Mouse (Mus musculus) retina, postnatal 1 day (tissue): ENCODE results near the gene Atp10a.
A peak's percentile ranks its signal among the peaks of the same experiment; 100 is the strongest.

Experiments used
- DNase-seq: peaks from one replicate; pipeline ENCODE4 v3.0.0-alpha.2; 2012

Gene Atp10a

DNA sequence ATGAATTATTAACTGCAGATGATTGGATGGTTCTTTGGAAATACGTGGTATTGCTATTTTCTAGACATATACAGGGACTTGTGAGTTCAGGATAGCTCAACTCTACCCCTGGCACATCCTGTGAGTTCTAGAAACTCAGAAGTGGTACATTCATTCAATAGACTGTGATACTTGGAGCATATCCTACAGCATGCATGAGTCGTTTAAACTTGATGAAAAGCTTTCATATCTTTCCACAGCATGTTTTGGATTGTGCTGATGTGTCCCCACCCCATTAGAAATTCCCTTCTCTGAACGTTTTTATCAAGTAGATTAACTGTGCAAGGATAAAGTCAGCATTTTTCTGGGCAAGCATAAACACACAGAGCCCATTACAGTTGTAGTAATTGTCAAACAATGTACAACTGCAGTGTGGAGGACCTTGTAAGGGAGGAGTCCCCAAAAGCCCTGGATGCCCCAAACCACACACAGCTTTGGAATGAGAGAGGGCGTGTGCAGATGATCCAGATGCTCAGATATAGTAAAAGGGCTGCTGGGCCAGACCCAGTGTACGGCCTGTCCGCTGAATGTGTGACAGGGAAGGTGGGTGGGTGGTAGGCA, 35.1 kb downstream of the Atp10a start:
- DNase-seq: no peak

GRCm38 (mm10) chr7:58692704-58693103, 36.7 kb downstream of the Atp10a start:
- no peak for DNase-seq

DNA sequence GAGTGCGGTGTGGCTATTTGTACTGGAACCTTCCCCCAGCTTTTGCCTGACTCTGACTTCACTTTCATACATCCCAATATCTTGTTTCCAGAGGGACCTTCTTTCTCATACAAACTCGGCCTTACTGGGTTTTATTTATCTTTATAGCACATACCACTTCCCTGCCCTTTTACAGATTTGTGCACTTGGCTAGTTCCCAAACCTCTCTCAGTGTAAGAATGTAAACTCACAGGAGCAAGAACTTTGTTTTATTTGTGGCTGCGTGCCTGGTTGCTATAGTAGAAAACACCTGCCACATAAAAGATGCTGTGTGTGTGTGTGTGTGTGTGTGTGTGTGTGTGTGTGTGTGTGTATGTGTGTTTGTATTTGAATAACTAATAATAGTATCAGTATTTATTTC, 37.4 kb downstream of the Atp10a start:
- DNase-seq: no peak

DNA sequence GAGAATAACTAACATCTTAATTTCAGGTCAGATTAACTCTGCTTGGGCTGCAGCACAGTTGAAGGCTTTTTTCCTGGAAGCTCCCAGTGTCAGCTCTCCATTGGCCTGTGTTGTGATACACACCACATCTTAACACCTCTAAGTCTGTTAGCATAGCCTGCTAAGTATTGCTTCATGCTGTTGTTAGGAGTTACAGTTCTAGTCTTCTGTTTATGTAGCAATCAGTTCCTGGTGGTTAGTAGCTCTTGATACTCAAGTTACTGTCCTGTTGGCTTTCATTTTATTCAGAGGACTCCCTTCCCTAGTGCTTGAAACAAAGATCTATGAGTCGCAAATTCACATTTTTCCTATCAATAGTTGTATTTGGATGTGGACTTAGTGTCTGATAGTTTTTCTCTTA, 39.7 kb downstream of the Atp10a start:
- DNase-seq: no peak

DNA sequence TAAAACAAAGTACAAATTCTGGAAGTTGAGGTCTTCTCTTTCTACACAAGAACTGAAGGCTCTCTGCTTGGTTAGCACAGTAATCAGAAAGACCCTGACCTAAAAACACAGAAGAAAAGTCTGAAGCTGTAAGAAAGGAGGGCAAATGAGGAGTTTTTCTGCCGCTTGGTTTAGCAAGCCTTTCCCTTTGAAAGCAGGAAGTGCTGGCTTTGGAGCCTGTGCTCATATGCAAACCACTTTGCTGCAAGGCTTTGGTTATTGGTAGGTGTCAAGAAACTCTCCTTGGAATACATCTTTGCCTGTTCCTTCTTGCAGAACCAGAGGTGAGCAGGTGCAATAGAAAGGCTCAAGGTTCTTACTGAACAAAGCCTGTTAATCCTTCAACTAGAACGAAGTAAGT, 41.1 kb downstream of the Atp10a start:
- DNase-seq: no peak

DNA sequence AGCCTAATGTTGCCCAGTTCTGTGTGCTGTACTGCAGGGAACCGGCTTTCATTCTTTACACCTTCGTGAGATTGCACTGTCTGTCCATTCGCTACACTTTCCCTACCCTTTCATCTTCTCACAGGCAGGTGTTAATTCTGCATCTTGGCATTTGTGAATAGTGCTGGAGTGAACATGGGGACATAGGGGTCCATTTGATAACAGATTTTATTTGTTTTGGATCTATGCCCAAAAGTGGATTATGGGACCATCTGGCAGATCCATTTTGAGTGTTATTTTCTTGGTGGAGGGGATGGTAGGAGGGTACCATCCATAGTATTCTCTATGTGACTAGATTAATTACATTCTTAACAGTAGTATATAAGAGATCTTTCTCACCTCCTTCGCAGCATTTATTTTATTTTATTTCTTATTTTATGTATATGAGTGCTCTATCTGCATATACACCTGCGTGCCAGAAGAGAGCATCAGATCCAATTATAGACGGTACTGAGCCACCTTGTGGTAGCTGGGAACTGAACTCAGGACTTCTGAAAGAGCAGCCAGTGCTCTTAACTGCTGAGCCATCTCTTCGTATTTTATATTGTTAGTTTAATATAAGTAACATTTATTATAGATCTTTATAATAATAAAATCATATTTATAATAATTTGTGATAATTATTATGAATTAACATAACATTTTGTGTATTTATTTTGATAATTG, 42.9 kb downstream of the Atp10a start:
- no peak for DNase-seq

DNA sequence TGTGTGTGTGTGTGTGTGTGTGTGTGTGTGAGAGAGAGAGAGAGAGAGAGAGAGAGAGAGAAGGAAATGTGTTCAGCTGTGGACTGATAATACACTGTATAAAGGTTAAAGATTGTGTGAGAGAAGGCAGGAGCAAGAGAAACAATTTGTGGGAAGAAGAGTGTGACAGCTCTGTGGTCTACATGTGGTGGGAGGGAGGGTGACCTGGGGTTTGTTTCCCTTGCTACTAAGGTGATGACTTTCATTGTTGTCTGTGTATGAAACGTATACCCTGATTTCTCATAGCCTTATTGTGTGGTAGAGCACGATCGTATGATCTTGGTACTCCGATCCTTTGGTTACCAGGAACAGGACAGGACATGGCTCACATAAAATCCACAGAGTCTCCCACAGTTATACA, 45.3 kb downstream of the Atp10a start:
- no peak for DNase-seq

- no peak for DNase-seq
Observed at GRCm38 (mm10) chr7:58705158-58705557, 49.2 kb downstream of the Atp10a start.

GRCm38 (mm10) chr7:58709306-58709705, 53.3 kb downstream of the Atp10a start:
- DNase-seq: no peak

- DNase-seq: no peak
Observed at GRCm38 (mm10) chr7:58710312-58710711, 54.3 kb downstream of the Atp10a start.

- DNase-seq: no peak
Observed at GRCm38 (mm10) chr7:58711811-58712210, 55.8 kb downstream of the Atp10a start.

GRCm38 (mm10) chr7:58715576-58716144, 59.7 kb downstream of the Atp10a start:
- no peak for DNase-seq

DNA sequence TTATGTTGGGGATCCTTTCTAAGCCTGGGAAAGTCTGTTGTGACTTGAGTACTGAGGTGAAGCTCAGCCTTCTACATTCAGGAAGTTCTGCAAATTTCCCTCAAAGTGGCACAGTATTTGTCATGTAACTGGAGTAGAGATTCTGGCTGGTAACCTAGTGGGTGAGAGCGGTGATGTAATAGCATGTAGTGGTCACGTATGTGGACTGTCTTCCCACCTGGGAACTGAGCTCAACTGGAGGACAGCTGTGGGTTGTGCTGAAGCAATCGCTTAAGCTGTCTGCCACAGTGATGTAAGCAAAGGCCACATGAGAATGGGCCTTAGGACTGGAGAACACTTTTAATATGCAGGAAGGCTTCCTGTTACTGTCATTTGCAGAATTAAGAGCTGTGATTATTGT, 60.7 kb downstream of the Atp10a start:
- no peak for DNase-seq

DNA sequence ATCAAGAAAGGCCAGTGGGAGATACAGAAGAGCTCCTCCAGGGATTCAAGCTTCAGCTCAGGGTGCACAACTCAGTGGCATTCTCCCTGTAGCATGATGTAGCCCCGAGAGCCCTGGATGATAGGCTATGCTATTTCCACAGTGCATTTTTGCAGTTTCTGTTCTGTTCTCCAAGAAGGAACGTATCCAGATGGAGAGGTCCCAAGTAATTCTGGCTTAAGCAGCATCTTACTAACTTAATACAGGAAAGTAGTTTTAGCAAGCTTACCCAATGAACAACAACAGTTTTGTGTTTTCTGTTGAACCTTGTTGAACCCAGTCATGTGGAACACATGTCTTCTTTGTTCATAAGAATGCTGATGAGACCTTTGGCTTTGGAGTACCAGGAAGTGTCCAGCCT, 62.6 kb downstream of the Atp10a start:
- DNase-seq: peak; percentile 5

DNA sequence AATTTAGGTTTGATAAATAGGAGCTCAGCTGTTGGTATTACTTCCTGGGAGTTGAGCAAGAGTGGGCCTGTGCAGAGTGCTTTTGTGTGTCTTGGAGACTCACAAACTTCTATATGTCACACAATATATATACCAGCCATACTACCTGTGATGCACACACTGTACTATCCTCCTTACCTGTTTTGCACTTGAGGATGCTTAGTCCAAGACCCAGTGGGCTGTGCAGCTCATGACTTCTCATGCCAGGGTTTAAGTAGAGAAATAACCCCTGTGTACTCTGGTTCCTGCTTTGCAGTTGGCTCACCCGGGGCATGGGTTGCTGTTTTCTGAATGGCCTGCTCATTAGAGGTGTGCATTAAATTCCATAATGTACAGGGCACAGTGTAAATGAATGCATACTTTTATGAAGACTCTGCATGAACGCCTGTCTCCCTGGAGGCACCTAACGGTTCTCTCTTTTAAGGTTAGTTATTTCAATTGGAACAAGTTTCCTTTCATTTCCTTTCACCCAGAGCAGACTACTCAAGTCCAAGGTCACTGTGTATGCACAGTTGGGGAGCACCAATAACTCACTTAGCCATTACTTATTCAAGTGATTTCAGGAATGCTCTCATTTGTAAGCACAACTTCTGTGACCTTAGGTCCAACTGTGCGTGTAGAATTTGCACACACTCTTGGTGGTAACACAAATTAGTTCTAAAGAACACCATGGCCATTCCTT, 63.4 kb downstream of the Atp10a start:
- DNase-seq: no peak

GRCm38 (mm10) chr7:58722250-58722649, 66.3 kb downstream of the Atp10a start:
- DNase-seq: no peak

DNA sequence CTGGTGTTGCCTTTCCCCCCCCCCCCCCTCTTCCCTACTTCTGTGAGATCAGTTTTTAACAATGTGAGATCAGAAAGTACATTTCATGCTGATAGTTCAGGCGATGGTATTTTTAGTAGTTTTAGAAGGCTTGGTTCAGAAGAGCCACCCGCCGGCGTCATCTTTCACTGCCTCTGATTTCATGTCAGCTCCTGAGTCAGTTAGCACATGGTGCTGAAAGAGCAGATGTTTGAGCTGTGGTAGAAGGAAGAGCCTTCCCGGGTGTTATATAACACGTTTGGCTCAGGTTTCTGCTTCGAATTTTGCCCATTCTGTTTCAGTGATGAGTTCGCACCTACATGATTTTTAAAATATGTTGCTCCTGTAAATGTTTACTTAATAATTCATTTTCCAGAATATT, 74.2 kb downstream of the Atp10a start:
- DNase-seq: no peak

- DNase-seq: no peak
Observed at GRCm38 (mm10) chr7:58730831-58731230, 74.9 kb downstream of the Atp10a start.

DNA sequence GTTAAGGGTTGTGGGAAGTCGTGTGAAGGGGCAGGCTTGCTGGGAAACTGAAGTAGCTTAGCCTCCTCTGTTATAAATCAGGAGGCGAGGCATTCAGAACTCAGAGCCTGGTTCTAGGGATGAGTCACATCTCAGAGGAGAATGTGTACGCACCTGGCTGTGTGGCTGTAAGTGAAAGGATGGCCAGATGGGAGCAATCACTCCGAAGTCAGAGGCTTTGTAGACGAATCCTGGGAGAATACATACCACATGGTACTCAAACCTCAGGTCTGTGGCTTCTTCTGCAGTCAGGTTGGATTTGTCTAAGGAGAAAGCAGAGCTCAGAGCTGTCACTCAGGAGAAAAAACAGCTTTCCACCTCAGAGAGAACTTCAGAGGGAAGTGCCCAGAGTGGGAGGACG, 76.4 kb downstream of the Atp10a start:
- no peak for DNase-seq

DNA sequence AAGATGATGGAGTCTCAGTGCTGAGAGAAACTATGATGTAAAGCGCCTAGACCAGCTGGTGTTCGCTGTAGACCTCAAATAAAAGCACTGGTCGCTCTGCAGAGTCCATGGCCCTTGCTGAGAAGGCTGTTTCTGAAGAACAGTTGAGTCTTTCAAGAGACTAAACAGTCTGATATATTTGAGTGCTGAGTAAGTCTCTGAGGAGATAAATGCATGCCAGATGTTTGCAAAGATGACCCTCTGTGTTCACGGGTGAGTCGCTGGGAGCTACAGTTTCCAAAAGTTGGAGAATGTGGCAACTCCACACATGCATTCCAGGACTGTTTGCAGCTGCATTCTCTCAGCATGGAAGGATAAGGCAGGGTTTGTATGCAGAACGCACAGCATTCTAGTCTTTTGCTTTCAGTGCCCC, 77.5 kb downstream of the Atp10a start:
- DNase-seq: no peak

DNA sequence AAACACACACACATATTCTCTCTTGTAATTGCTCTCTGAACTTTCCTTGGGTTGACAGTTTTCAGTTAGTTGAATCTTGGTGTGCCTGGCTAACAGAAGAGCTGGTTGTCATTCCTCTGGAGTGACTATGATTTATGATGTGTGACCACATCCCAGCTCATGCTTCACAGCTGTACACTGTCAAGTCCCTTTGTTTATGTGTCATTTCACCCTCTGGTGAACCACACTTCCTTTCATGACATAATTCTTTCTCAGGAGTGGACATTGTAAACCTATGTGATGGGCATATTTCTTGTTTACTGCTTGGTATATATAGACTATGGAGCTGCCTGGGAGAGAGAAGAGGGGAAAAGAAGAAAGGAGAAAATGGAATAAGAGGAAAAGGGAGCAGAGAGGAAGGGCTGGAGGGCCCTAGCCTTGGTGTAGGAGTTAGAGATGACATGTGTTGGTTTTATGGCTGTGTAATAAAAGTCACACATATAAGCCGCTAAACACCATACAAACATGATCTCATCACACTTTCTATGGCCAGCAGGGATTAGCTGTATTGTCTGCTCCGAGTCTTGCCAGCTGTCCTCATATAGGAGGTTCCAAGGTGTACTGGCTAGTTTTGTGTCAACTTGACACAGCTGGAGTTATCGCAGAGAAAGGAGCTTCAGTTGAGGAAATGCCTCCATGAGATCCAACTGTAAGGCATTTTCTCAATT, 81.0 kb downstream of the Atp10a start:
- no peak for DNase-seq

DNA sequence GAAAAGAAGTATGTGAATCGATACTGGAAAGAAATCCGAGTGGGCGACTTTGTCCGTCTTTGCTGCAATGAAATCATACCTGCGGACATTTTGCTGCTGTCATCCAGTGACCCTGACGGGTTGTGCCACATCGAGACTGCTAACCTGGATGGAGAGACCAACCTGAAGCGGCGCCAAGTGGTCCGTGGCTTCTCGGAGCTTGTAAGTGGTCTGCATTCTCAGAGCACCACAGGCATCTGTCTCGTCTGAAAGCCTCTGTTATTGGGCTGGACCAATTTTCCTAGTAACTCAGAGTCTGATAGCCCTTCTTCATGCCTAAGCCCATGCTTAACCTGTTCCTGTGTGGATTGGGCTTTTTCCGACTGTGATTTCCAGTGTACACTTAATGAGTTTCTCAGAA, 84.2 kb downstream of the Atp10a start:
- DNase-seq: no peak

- DNase-seq: no peak
Observed at GRCm38 (mm10) chr7:58740842-58741241, 84.9 kb downstream of the Atp10a start.
